Mouse (Mus musculus) stomach, postnatal 0 days (tissue): Measurements from ENCODE around the gene Spred3.

Source experiments
- CTCF ChIP-seq: IDR thresholded peaks from 2 replicates; pipeline ENCODE4 v1.5.1; 2016; ENCODE audit warnings: antibody characterized with exemption, low read depth, mild to moderate bottlenecking, moderate library complexity
- EP300 ChIP-seq: optimal IDR thresholded peaks from 2 replicates; pipeline ENCODE3; 2016; ENCODE audit warnings: antibody characterized with exemption

DNA sequence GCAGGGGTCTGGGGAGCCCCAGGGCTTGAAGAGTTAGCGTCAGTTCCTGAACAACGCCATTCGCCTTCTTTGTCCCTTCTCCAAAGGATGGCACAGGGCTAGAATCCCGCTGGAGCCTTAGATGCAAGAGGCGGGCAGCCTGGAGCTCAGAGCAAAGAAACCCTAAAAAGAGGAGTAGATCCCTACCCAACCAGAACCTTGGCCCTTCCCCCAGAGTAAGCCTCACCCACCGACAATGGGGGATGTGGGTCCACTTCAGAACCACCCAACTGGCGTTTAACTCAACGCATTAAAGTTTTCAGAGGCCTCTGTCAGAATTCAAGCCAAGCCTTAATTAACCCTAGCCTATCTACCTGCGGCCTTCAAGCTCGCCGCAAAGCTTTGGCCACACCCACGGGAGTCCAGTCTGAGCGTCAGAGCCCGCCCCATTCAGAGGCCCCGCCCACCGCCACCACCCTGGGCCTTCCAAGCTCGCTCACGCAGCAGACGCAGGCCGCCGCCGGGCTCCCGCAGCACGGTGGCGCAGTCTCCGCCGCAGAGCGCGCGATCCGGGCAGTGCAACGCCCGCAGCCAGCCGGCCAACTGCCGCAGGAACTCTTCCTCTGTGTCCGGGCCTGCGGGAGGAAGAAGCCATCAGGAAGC is 14.9 kb downstream of the Spred3 start:
- TF ChIP-seq EP300 (no peak), CTCF (peak; percentile 58)
